Mouse (Mus musculus): ENCODE measurements around the gene Astn1.

DNA sequence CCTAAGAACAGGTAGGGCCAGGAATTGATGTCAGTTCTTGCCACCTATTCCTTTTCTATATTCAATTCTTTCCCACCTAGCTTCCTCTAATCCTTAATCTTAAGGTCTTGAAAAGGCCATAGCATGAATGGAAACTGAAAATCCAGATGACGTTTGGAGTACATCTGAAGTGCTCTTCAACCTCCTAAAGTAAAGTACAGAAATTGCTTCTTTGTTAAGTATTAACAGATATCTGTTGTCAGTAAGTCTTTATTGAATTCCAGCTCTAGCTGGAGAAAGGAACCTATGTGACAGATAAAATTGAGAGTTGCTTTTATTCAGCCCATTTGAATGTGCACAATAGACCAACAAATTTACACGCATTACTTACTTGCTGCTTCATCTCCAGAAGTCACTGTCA is 338.1 kb downstream of the Astn1 start:
- TF ChIP-seq CTCF (IDR thresholded peaks at IDR 0.05; ENCODE audit: low read depth): no peak
- TF ChIP-seq EP300 (IDR thresholded peaks at IDR 0.05; ENCODE audit: low read depth): no peak
